Mouse (Mus musculus): ENCODE data around the gene Hipk1. TPM values are rescaled to one million over a fixed set of nuclear protein-coding genes. Genes with fewer than 3 reads are reported as not detected.

The Hipk1 gene
- total and polyA plus RNA-seq, 2 experiments from 2014 or later = 7.0 to 56.9 TPM

GRCm38 (mm10) chr3:103727813-103728326 is 63.5 kb downstream of the Hipk1 start:
- Histone ChIP-seq H3K4me2 (ENCODE audit: low read depth, low read length) (no peak overlapping the region), H3K9me3 (replicated peaks; ENCODE audit: control insufficient read depth, low read length) (no peaks in the 10 kb centered on the region), H3K4me1 (ENCODE audit: control insufficient read depth, insufficient read depth) (no peaks in the 10 kb centered on the region), H3K27ac (ENCODE audit: low read depth) (no peak overlapping the region), H3K9ac (replicated peaks; ENCODE audit: low read depth, low read length) (no peak overlapping the region), H3K4me3 (ENCODE audit: low read depth, low read length) (no peak overlapping the region), H3K36me3 (replicated peaks; ENCODE audit: control insufficient read depth, insufficient read depth, low read length) (no peaks in the 10 kb centered on the region), H3K27me3 (ENCODE audit: control insufficient read depth, insufficient read depth, low read length) (no peaks in the 10 kb centered on the region)
- WGBS = 56% methylated on average over 2 of the region's 2 CpGs
- no peak for TF ChIP-seq CTCF (IDR thresholded peaks at IDR 0.05; ENCODE audit: low read depth)
- DNase-seq (ENCODE audit: low spot score) (no peak), ATAC-seq (ENCODE audit: insufficient read depth, low read depth) (no peak)

- Histone ChIP-seq H3K9me3 (replicated peaks; ENCODE audit: control insufficient read depth, low read length) (no peaks in the 10 kb centered on the region), H3K9ac (replicated peaks; ENCODE audit: low read depth, low read length) (no peak overlapping the region), H3K4me2 (ENCODE audit: low read depth, low read length) (no peak overlapping the region), H3K4me1 (ENCODE audit: control insufficient read depth, insufficient read depth) (no peaks in the 10 kb centered on the region), H3K27ac (ENCODE audit: low read depth) (no peak overlapping the region), H3K4me3 (ENCODE audit: low read depth, low read length) (no peak overlapping the region), H3K36me3 (replicated peaks; ENCODE audit: control insufficient read depth, insufficient read depth, low read length) (no peaks in the 10 kb centered on the region), H3K27me3 (ENCODE audit: control insufficient read depth, insufficient read depth, low read length) (no peaks in the 10 kb centered on the region)
- WGBS = 57% methylated on average over 3 of the region's 3 CpGs
- no peak for DNase-seq (ENCODE audit: low spot score)
- no peak for ATAC-seq (ENCODE audit: insufficient read depth, low read depth)
- TF ChIP-seq EP300 (IDR thresholded peaks at IDR 0.05; ENCODE audit: low read depth) = no peak
- no peak for TF ChIP-seq CTCF (IDR thresholded peaks at IDR 0.05; ENCODE audit: low read depth)
These were observed 64.7 kb downstream of the Hipk1 start for GRCm38 (mm10) chr3:103726642-103727041.

GRCm38 (mm10) chr3:103724137-103724536 is 67.2 kb downstream of the Hipk1 start:
- H3K4me3 ChIP-seq (ENCODE audit: low read depth, low read length) = no peak overlapping the region
- no peak overlapping the region for H3K4me2 ChIP-seq (ENCODE audit: low read depth, low read length)
- H3K9me3 ChIP-seq (replicated peaks; ENCODE audit: control insufficient read depth, low read length) = no peaks in the 10 kb centered on the region
- H3K36me3 ChIP-seq (replicated peaks; ENCODE audit: control insufficient read depth, insufficient read depth, low read length) = no peaks in the 10 kb centered on the region
- no peaks in the 10 kb centered on the region for H3K27me3 ChIP-seq (ENCODE audit: control insufficient read depth, insufficient read depth, low read length)
- no peak overlapping the region for H3K27ac ChIP-seq (ENCODE audit: low read depth)
- TF ChIP-seq EP300 (IDR thresholded peaks at IDR 0.05; ENCODE audit: low read depth) = no peak
- TF ChIP-seq CTCF (IDR thresholded peaks at IDR 0.05; ENCODE audit: low read depth) = peak; percentile 33
- no peak for ATAC-seq (ENCODE audit: insufficient read depth, low read depth)
- no peak for DNase-seq (ENCODE audit: low spot score)
- H3K4me1 ChIP-seq (ENCODE audit: control insufficient read depth, insufficient read depth) = no peaks in the 10 kb centered on the region
- 24% methylated on average over 3 of the region's 3 CpGs for WGBS
- no peak overlapping the region for H3K9ac ChIP-seq (replicated peaks; ENCODE audit: low read depth, low read length)

GRCm38 (mm10) chr3:103718728-103719127 is 72.6 kb downstream of the Hipk1 start:
- H3K27ac ChIP-seq (ENCODE audit: low read depth) = no peak overlapping the region
- H3K4me1 ChIP-seq (ENCODE audit: control insufficient read depth, insufficient read depth) = no peaks in the 10 kb centered on the region
- no peak for DNase-seq (ENCODE audit: low spot score)
- H3K9me3 ChIP-seq (replicated peaks; ENCODE audit: control insufficient read depth, low read length) = no peaks in the 10 kb centered on the region
- no peak overlapping the region for H3K4me3 ChIP-seq (ENCODE audit: low read depth, low read length)
- H3K4me2 ChIP-seq (ENCODE audit: low read depth, low read length) = no peak overlapping the region
- no peak overlapping the region for H3K9ac ChIP-seq (replicated peaks; ENCODE audit: low read depth, low read length)
- no peaks in the 10 kb centered on the region for H3K36me3 ChIP-seq (replicated peaks; ENCODE audit: control insufficient read depth, insufficient read depth, low read length)
- no peak for ATAC-seq (ENCODE audit: insufficient read depth, low read depth)
- no peaks in the 10 kb centered on the region for H3K27me3 ChIP-seq (ENCODE audit: control insufficient read depth, insufficient read depth, low read length)
- TF ChIP-seq EP300 (IDR thresholded peaks at IDR 0.05; ENCODE audit: low read depth) (no peak), CTCF (IDR thresholded peaks at IDR 0.05; ENCODE audit: low read depth) (no peak)
- WGBS = 74% methylated on average over 4 of the region's 4 CpGs

- Histone ChIP-seq H3K4me1 (ENCODE audit: control insufficient read depth, insufficient read depth) (no peaks in the 10 kb centered on the region), H3K27me3 (ENCODE audit: control insufficient read depth, insufficient read depth, low read length) (no peaks in the 10 kb centered on the region), H3K27ac (ENCODE audit: low read depth) (no peak overlapping the region), H3K9me3 (replicated peaks; ENCODE audit: control insufficient read depth, low read length) (no peaks in the 10 kb centered on the region), H3K9ac (replicated peaks; ENCODE audit: low read depth, low read length) (no peak overlapping the region), H3K4me2 (ENCODE audit: low read depth, low read length) (no peak overlapping the region), H3K36me3 (replicated peaks; ENCODE audit: control insufficient read depth, insufficient read depth, low read length) (no peaks in the 10 kb centered on the region), H3K4me3 (ENCODE audit: low read depth, low read length) (no peak overlapping the region)
- 51% methylated on average over 15 of the region's 15 CpGs for WGBS
- no peak for DNase-seq (ENCODE audit: low spot score)
- no peak for ATAC-seq (ENCODE audit: insufficient read depth, low read depth)
- TF ChIP-seq CTCF (IDR thresholded peaks at IDR 0.05; ENCODE audit: low read depth) (no peak), EP300 (IDR thresholded peaks at IDR 0.05; ENCODE audit: low read depth) (no peak)
These were observed 74.3 kb downstream of the Hipk1 start for GRCm38 (mm10) chr3:103716774-103717760.

All from heart, postnatal 0 days (tissue).